Mouse (Mus musculus) heart, embryonic 13.5 days (tissue): ENCODE measurements at regions not wholly inside any gene's neighbourhood (a gene's known extent, or its start where the extent isn't known, plus 50 kb on each side); places are given as distances from the start of the nearest gene placed in this dataset.
A peak's percentile ranks its signal among the peaks of the same experiment; 100 is the strongest.

Experiments
- ATAC-seq: fragments of 200-750 bp; cut with Nextera tagmentation; 2 replicates; pipeline ENCODE4 v1.8.0; 2017; ENCODE audit warnings: moderate TSS enrichment; ENCODE audit not compliant: insufficient number of reproducible peaks, low FRiP score, low TSS enrichment; ENCODE audit errors: extremely low read depth
- H3K27ac ChIP-seq: fragments of 300-500 bp; sonication (generic); replicated peaks from 2 replicates; pipeline ENCODE4 v1.5.1; 2015; ENCODE audit warnings: moderate library complexity, mild to moderate bottlenecking, inconsistent platforms
- H3K27me3 ChIP-seq: fragments of 300-500 bp; sonication (generic); replicated peaks from 2 replicates; pipeline ENCODE4 v1.6.1; 2015; ENCODE audit warnings: mild to moderate bottlenecking, inconsistent platforms
- H3K36me3 ChIP-seq: fragments of 300-500 bp; sonication (generic); 2 replicates; pipeline ENCODE4 v1.6.1; 2015; ENCODE audit warnings: mild to moderate bottlenecking, inconsistent platforms
- H3K4me1 ChIP-seq: fragments of 300-500 bp; sonication (generic); 2 replicates; pipeline ENCODE4 v1.6.1; 2015; ENCODE audit warnings: inconsistent platforms
- H3K4me2 ChIP-seq: fragments of 300-500 bp; sonication (generic); 2 replicates; pipeline ENCODE4 v1.6.1; 2015; ENCODE audit warnings: inconsistent platforms, mild to moderate bottlenecking, moderate library complexity
- H3K4me3 ChIP-seq: fragments of 300-500 bp; sonication (generic); 2 replicates; pipeline ENCODE4 v1.5.1; 2015; ENCODE audit warnings: moderate library complexity, mild to moderate bottlenecking, inconsistent platforms
- H3K9ac ChIP-seq: fragments of 300-500 bp; sonication (generic); 2 replicates; pipeline ENCODE4 v1.6.1; 2015; ENCODE audit warnings: inconsistent platforms, mild to moderate bottlenecking, moderate library complexity
- H3K9me3 ChIP-seq: fragments of 300-500 bp; sonication (generic); 2 replicates; pipeline ENCODE4 v1.6.1; 2016; ENCODE audit warnings: inconsistent platforms
- WGBS: fragments of 180-500 bp; shearing (Covaris S2); methylation state at CpG from one replicate; pipeline ENCODE4 v1.1.7; 2015; ENCODE audit warnings: mixed read lengths; 5-methylcytosine and 5-hydroxymethylcytosine counted together

- ATAC-seq, result no peak
- Histone ChIP-seq H3K36me3 (no peaks in the 10 kb centered on the region), H3K4me3 (no peak overlapping the region), H3K4me1 (peaks cover 34% of the 10 kb centered on the region), H3K9ac (peak overlapping the region; percentile 84; the same call in 1 of the 2 replicates), H3K9me3 (no peaks in the 10 kb centered on the region), H3K27ac (peak overlapping the region; percentile 6; the same call in 1 of the 2 replicates), H3K27me3 (no peaks in the 10 kb centered on the region), H3K4me2 (peak overlapping the region; percentile 79; the same call in 1 of the 2 replicates)
- 58% methylated on average over 2 of the region's 2 CpGs for WGBS
These were observed 71.2 kb upstream of the Foxo1 start for GRCm38 (mm10) chr3:52196936-52197246.

- Histone ChIP-seq H3K27ac (peak overlapping the region; percentile 42; the same call in 1 of the 2 replicates), H3K9ac (peak overlapping the region; percentile 52; the same call in 1 of the 2 replicates), H3K4me1 (peaks cover 26% of the 10 kb centered on the region), H3K9me3 (no peaks in the 10 kb centered on the region), H3K4me3 (peak overlapping the region; percentile 37), H3K27me3 (no peaks in the 10 kb centered on the region), H3K4me2 (peak overlapping the region; percentile 60), H3K36me3 (no peaks in the 10 kb centered on the region)
- 54% methylated on average over 23 of the region's 23 CpGs for WGBS
- ATAC-seq, result no peak
These were observed 70.0 kb upstream of the Foxo1 start for GRCm38 (mm10) chr3:52197982-52198750.

GRCm38 (mm10) chr3:52198751-52199738, 69.1 kb upstream of the Foxo1 start:
- Histone ChIP-seq H3K36me3 (no peaks in the 10 kb centered on the region), H3K9me3 (no peaks in the 10 kb centered on the region), H3K4me1 (peaks cover 25% of the 10 kb centered on the region), H3K4me2 (peak overlapping the region; percentile 60), H3K9ac (no peak overlapping the region), H3K4me3 (peak overlapping the region; percentile 37), H3K27me3 (no peaks in the 10 kb centered on the region), H3K27ac (0 out of 2 replicates have a peak overlapping the region, but pooled peaks have one; percentile 5)
- no peak for ATAC-seq
- 28% methylated on average over 17 of the region's 17 CpGs for WGBS

GRCm38 (mm10) chr3:52200106-52200505, 68.0 kb upstream of the Foxo1 start:
- Histone ChIP-seq H3K27me3 (no peaks in the 10 kb centered on the region), H3K4me3 (no peak overlapping the region), H3K9me3 (peaks cover 3% of the 10 kb centered on the region; the same call in 1 of the 2 replicates), H3K27ac (no peak overlapping the region), H3K9ac (no peak overlapping the region), H3K36me3 (no peaks in the 10 kb centered on the region), H3K4me1 (peaks cover 25% of the 10 kb centered on the region), H3K4me2 (no peak overlapping the region)
- no peak for ATAC-seq
- WGBS, result 49% methylated on average over 4 of the region's 4 CpGs

- Histone ChIP-seq H3K4me2 (peak overlapping the region; percentile 69), H3K27ac (no peak overlapping the region), H3K27me3 (no peaks in the 10 kb centered on the region), H3K4me3 (peak overlapping the region; percentile 42), H3K9me3 (peaks cover 4% of the 10 kb centered on the region; the same call in 1 of the 2 replicates), H3K36me3 (no peaks in the 10 kb centered on the region), H3K4me1 (peaks cover 9% of the 10 kb centered on the region), H3K9ac (peak overlapping the region; percentile 61)
- no peak for ATAC-seq
- WGBS, result 16% methylated on average over 24 of the region's 24 CpGs
These were observed 57.4 kb upstream of the Foxo1 start for GRCm38 (mm10) chr3:52210556-52211302.

- 17% methylated on average over 5 of the region's 6 CpGs for WGBS
- Histone ChIP-seq H3K9ac (peak overlapping the region; percentile 61; the same call in 1 of the 2 replicates), H3K4me2 (peak overlapping the region; percentile 69), H3K4me3 (peak overlapping the region; percentile 42), H3K27me3 (no peaks in the 10 kb centered on the region), H3K9me3 (no peaks in the 10 kb centered on the region), H3K27ac (no peak overlapping the region), H3K4me1 (peaks cover 9% of the 10 kb centered on the region), H3K36me3 (no peaks in the 10 kb centered on the region)
- ATAC-seq, result no peak
These were observed 56.8 kb upstream of the Foxo1 start for GRCm38 (mm10) chr3:52211303-52211695.

- no peak overlapping the region for H3K4me3 ChIP-seq
- H3K36me3 ChIP-seq, result no peaks in the 10 kb centered on the region
- H3K9ac ChIP-seq, result no peak overlapping the region
- H3K4me1 ChIP-seq, result peaks cover 20% of the 10 kb centered on the region
- H3K27ac ChIP-seq, result no peak overlapping the region
- 89% methylated on average over 7 of the region's 7 CpGs for WGBS
- ATAC-seq, result no peak
- H3K9me3 ChIP-seq, result no peaks in the 10 kb centered on the region
- no peaks in the 10 kb centered on the region for H3K27me3 ChIP-seq
- H3K4me2 ChIP-seq, result no peak overlapping the region
These were observed 54.0 kb upstream of the Foxo1 start for GRCm38 (mm10) chr3:52214114-52214513.

GRCm38 (mm10) chr3:52215083-52215482, 53.1 kb upstream of the Foxo1 start:
- WGBS, result 79% methylated on average over 9 of the region's 9 CpGs
- peaks cover 24% of the 10 kb centered on the region for H3K4me1 ChIP-seq
- no peak overlapping the region for H3K4me2 ChIP-seq
- no peak overlapping the region for H3K9ac ChIP-seq
- H3K27me3 ChIP-seq, result no peaks in the 10 kb centered on the region
- ATAC-seq, result no peak
- no peak overlapping the region for H3K4me3 ChIP-seq
- H3K9me3 ChIP-seq, result no peaks in the 10 kb centered on the region
- H3K36me3 ChIP-seq, result no peaks in the 10 kb centered on the region
- no peak overlapping the region for H3K27ac ChIP-seq
